Mouse (Mus musculus): Measurements from ENCODE around the gene Traf3ip3.

Traf3ip3 gene

DNA sequence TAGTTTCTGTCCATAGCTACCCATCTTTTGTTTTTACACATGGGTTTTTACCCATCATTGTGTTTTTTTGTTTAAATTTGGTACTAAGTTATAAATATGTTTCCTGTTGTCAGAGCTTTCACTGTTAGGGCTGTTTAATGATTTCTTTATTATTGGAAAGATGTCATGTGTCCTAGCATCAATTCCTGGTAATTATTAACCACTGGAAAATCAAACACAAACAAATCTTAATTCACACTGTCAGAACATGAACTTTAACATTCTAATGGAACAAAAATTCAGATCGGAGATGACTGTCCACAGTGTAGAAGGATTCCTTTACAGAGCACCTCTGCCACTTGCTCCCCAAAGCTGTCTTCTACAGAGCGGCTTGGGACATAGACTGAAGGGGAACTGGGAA is 3.9 kb upstream of the Traf3ip3 start:
- DNase-seq = no peak

DNA sequence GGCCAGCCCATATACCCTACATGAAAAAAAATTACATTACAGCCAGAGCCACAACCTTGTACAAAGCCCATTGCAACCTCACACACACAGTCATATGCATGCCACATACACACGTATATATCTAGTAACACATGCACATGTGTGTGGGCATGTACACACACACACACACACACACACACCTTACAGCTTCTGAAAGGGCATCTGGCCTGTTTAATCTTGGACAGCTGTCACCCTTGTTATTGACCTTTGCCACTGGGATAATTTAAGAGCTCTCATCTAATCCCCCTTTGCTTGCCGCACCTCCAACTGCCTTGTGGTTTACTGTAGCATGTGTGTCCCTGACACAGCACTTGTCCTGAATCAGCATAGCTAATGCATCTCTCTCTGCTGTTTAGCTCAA is 2.3 kb upstream of the Traf3ip3 start:
- peak; percentile 30 for DNase-seq

DNA sequence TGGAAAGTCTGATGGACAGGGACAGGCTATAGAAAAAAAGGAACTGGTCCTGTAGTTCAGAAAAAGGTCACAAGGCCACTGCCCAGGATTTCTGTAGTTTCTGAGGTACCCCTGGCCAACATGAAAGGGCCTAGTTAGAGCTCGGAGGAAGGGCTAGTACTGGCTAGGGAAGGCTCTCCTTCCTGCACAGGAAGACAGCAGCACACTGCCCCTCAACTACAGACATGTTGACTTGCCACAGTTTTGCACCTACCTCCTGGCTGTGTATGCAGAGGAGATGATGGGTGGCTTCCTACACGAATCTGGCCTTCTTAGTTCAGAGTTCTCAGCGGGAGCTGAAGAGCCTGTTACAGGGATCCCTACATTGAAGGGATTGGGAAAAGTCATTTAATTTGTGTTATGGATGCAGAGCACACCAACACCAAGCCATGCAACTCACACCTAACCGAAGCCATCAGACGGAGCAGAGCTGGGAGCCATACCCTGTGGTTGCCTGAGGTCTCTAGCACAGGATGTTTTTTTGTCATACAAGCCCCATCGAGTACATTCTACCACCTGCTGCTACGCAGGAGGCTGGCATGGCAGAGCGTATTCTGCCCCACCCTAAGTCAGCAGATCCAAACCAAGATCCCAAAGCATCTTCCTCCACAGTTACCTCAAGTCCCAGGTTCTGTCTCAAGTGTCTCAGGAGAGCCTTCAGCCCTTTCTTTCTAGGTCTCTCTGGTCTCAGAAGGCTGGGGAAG is 692 bp downstream of the Traf3ip3 start:
- no peak for DNase-seq

DNA sequence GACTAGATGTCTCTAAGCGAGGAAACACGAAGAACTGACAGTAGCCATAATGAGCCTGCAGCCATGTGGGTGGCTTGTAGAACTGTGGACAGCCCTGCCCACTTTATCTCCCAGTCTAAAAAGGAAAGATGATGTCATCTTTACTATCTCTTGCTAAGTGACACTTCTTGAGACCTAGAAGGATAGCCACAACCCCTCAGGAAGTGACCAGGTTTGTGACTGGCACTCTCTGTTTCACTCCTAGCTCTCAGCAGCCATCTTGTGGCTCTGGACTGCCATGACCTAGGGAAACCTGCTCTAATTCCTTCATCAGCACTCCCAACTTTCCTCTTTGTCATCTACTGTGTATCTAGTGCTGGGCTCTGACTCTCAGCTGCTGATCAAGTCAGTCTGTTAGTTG is 3.2 kb downstream of the Traf3ip3 start:
- no peak for DNase-seq

DNA sequence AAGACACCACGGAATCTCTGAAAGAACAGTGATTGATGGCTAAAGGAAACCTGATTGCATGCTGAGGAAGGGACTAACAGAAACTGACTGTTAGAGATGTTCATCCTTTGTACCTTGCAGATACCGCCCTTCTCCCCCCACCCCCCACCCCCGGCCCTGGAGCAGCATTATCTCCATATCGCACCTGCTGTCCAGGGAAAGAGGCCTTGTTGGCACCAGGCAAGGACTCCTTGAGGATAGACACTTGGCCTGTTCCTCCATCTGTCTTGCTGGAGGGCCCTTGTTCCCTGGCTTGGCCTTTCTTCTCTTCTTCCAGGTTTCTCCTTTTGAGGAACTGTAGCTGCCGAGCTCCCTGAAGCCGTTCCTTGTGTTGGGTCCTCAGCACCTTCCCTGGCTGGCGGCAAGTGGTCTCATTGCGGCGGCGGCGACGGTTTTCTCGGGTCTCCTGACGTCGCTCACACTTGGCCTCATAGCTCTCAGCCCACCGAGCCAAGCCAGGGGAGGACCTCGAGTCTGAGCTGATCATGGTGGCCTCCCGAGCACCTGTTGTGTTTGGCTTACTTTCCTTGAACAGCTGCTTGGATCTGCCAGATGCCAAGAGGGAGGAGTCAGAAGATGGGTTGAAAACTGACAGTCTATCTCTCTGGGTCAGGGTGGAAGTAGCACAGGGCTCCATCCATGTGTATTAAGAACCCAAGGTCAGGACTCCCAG is 3.9 kb downstream of the Traf3ip3 start:
- no peak for DNase-seq

DNA sequence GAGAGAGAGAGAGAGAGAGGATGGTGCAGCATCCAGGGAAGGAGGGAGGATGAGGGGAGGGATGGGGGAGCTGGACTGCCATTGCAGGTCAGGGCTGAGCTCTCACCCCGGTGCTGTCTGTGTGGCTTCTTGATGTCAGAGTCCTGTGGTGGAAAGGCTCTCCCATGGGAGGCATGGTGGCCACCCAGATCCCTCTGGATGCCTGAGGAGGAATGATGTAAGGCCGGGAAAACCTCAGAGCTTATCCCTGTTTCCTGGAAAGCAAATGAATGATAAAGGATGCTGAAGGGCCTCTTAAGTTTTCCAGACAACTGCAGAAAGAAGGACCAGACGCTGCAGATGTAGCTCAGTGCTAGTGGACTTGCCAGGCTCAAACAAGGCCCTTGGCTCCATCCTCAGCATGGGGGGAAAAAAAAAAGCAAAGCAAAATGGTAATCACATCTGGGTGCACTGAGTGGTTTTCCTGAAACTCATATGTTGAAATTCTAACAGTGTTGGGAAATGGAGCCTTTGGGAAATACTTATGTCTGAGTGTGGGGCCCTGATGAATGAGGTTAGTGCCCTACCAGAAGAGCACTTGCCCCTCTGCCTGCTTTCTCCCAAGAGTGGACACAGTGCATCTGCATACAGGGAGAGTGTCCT is 6.2 kb downstream of the Traf3ip3 start:
- no peak for DNase-seq

DNA sequence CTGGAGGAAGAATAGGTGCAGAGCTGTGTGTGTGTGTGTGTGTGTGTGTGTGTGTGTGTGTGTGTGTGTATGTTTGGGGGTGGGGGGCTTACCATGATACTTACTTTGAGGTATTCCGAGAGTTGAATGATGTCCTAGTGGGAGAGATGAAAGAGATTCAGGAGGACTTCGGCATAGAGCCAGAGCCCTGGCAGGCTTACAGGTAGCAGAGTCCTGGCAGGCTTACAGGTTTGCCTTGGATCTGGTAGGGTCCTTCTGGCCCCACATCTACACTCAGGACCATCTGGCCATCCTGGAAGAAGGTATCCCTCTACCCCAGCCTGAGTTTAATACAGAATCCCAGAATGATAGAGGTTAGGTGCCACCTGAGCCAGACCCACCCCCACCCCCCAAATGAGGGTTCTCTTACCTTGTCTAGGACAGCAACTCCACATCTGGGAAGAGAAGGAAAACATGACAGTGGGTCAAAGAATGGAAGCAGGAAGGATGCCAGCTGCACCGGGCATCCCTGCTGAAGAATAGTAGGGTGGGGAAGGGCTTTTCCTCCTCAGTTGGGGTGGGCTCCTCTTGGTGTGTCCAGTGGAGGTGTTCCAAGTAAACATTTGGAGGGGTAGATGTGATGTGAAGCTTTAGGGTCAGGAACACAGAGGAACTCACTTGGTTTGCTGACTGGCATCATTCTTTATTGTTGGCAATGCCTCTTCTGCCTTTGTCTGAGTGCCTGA is 6.9 kb downstream of the Traf3ip3 start:
- DNase-seq = no peak

DNA sequence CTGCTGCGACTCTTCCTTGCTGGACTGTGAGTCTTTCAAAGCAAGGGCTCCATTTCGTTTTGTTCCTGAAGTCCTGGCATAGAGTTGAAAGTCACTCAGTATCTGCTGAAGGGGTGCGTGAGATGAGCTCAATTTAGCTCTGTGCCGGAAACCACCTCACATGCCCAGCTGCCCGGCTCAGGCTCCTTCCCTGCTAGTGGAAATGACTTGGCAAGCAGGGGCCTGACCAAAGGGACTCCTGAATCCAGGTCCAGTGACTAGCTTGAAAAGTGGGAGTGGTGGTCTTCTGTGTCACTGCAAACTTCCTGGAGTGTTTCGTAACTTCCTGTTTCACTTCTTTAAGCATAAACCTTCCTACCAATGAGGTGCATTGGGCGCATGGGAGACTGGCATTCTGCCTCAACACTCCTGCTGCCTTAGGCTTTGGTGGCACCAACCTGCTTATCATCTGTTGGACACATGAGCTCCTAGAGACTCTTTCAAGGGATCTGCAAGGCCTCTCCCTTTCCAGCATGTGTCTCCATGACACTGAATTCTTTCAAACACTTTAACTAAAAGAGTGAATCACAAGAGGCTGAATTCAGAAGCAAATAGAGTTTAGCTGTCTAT is 9.7 kb downstream of the Traf3ip3 start:
- DNase-seq = no peak

DNA sequence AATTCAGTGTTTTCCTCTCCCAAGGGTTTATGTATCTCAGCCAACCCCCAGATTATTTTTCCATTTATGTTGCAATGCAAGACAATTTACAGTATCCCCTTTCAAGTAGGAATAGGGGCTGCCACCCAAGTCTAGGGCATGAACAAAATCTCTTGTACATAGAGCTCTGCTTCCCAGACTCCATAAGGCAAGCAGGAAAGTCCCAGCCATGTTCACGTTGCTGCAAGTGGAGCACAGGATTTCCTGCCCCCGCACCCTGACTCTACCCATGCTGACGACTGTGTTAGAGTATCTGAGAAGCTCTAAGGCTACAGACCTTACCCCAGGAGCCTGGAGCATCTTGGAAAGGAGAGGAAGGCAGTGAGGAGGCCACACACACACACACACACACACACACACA is 11.7 kb downstream of the Traf3ip3 start:
- no peak for DNase-seq

DNA sequence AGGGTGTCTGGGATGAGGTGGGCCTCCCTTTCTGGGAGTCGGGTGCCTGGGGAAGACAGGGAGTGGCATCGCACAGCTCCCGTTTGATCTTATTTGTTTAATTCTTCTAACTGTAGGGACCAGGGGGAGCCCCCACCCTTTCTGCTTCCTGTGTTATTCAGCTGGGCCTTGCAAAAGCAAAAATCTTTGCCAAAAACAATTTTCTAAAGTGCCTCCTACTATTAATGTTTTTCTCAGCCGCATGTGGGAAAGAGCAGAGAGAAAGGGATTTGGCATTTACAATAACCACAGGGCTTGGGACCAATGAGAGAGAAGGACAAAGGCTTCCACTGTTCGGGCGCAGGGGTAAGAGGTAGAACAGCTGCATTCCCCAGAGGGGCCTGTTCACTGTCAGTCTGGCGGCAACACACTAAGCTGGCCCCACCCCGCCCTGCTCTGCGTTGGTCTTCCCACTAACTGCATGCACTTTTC is 12.3 kb downstream of the Traf3ip3 start:
- DNase-seq = peak; percentile 35

DNA sequence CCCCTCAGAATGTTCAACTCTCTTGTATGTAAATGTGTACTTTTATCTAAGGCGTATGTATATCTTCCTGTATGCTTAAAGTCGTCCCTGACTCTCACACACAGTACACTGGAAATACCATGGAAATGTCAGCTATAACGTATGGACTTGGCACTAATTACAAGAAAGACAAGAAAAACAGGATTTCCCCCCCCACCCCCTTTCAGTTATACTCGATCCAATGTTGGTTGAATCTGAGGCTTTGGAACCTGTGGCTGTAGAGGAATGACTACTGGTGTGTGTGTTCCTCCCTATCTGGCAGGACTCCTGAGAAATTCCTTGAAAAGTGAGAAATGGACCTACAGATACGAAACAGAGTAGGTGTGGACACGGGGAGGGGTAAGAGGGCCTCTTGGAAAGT is 13.2 kb downstream of the Traf3ip3 start:
- no peak for DNase-seq

DNA sequence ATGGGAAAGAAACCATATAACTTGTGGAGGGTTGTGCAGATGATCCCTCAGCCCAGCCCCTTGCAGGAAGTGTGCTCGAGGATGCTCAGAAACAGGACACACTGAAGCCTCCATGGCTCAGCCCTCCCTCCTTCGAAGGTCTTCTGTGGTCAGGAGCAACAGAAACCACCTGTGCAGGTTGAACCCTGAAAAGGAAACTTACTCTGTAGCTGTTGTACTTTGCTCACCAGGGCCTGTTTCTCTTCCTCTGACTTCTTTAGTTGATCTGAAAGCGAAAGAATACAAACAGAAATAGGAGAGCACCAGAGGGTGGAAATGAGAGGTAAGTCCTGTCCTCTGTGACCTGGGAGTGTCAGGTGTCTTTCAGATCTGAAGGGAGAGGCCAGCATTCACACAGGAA is 20.4 kb downstream of the Traf3ip3 start:
- no peak for DNase-seq

DNA sequence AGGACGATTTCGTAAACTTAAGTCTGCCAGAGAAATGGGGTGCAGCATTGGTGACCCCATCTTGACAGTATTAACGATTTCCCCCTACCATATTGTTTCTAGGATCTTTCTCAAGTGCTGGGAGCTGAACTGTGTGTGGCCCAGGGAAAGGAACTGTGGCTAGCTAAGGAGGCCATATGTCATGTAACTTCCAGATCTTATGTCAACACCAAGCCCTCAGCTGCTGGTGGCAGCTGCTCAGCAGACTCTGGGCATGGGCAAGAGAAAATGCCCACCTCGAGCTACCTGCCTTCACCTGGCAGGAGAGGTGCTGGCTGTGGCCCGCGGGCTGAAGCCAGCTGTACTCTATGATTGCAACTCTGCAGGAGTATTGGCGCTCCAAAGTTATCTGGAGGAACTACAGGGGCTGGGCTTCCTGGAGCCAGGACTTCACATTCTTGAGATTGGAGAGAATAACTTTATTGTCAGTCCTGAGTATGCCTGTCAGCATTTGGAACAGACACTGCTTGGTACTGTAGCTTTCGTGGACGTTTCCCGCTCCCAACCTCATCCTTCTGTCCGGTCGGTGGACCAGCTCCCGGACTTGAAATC is 27.3 kb downstream of the Traf3ip3 start:
- DNase-seq = no peak

DNA sequence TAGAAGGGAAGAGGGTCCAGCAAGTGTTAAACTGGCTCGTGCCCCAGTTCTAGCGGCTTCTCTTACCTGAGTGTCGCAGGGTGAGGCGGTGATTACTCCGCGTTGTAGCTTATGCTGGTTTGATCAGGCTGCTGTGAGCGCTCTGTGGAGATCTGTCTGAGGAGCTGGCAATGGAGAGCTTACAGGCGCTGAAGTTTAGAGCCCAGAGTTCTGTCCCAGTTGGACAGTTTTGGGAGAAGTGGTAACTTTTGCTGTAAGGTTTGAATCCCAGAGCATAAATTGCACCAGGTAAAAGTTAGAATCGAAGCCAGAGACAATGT is 27.7 kb downstream of the Traf3ip3 start:
- DNase-seq = no peak

DNA sequence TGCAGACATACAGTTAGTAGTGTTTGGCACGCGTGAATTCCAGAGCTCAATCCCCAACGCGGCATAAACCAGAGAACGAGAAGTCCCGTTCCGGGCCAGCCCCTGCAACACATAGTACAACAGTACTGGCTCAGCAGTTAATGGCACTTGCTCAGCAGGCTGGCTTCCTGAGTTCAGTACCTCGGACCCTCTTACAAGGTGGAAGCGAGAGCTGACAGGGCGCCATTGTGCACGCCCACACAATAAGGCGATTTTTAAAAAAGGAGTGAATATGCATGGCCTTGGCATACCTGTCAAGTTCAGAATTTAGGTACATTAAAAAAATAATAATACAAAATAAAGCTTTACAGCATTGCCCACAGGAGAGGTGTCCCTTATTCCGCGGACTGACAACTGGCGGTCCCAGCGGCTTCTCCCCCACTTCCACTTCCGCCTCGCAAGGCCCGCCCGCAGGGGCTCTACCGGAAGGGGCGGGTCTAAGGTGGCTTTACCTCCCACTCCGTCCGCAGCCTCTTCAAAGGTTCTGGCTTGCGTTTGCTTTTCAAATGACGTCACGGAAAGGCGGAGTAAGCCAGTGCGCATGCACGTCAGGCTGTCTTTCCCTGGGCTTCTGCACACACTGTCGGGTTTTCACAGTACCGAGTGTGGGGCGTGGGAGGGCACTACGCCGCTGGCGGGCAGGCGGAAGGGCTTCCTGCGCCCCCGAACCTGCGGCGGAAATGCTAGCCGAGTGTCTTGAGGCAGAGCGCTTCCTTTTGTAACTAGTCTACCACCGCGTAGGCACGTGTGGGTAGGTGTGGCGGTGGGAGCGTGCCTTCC is 28.3 kb downstream of the Traf3ip3 start:
- peak; percentile 99 for DNase-seq

DNA sequence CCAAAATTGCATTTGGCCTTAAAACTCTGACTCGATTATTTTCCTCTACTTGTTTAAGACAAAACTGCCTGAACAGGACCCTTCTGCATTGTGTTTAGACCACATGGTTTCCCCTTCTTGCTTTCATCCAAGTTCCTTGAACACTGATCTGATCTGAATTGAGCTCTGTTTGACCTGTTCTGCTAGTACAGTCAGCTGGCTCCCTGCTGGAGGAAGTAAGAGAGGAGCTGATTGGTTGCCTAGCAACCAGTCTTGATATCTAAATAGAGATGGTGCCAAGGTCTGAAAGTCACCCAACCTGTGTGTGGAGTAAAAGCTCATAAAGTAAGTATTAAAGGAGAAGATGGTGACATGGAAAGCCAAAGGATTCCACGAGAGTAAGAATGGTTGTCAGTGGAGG is 31.6 kb downstream of the Traf3ip3 start:
- no peak for DNase-seq

DNA sequence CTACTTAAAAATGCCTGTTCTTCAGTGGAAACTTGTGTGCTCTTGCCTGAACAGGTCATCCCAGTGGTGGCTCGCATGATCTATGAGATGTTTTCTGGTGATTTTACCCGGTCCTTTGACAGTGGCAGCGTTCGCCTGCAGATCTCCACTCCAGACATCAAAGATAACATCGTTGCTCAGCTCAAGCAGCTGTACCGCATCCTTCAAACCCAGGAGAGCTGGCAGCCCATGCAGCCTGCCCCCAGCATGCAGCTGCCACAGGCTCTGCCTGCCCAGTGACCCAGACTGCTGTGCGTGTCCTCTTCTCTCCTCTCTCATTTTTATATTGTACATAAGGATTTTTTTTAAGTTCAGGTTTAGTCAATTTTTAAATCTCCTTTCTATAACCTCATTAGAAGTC is 32.3 kb downstream of the Traf3ip3 start:
- no peak for DNase-seq

DNA sequence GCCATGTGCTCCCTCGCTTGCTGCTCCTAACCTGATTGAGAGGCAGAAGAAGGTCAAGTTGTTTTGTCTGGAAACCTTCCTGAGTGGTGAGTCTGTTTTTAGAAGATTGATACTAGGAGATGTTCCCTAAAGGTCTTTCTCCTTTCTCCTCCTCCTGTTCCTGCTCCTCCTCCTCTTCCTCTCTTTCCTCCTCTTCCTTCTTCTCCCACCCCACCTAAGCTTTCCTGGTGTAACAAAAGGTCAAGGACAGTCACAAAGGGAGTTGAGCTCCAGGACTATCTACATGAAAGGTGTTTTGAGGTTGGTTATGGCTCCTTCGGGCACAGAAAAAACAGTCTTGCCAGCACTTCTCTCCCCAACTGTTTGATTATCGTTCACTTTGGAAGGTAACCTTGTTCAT is 33.8 kb downstream of the Traf3ip3 start, which contains the start of gene A130010J15Rik:
Gene A130010J15Rik, plus strand, starts transcription at position 301 of the 400 bp plus-strand sequence.
- DNase-seq = no peak

DNA sequence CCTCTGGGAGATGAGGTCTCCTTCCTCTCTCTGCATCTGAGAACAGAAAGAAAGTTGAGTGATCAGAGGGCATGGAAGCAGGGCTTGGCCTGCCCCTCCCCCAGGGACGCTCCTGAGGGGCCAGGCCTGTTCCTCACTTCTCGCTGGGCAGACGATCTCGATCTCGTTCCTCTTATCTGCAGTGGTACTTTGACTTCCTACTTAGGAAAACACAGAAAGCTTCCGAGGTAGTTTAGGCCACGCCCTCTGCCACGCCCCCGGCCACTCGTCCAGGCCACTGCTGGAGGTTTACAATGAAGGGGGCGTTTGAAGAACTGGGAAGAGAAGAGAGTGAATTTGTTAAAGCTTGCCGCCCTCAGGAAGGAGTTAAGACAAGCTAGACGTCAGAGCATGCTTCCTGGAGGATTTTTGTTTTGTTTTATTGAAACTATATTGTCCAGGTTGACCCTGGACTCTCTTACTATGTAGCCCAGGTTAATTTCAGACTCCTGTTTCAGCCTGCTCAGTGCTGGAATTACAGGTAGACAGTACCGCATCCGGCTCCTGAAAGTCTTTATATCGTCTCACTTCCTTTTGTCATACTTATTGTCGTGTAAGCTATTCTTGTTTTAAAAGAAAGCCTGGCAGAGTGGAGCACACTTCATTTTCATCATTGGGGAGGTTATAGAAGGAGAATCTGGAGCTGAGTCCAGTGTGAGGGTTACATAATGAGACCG is 41.0 kb downstream of the Traf3ip3 start:
- peak; percentile 62 for DNase-seq

DNA sequence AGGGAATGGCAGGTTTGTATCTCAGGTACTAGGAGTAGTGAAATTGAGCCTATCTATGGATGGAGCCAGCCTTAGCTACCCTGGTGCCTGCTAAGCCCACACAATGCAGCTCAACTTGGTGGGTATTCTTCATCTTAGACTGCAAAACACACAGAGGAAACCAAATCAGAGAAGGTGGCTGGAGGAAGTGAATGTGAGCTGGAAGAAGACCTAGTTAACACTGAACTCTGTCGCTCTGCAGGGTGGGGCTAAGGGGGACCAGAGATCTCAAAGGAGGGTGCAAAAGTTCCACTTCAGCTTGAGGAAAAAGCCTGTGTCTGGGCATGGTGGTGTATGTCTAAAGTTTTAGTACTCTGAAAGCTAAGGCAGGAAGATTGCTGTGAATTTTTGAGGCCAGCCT is 41.9 kb downstream of the Traf3ip3 start:
- DNase-seq = no peak

DNA sequence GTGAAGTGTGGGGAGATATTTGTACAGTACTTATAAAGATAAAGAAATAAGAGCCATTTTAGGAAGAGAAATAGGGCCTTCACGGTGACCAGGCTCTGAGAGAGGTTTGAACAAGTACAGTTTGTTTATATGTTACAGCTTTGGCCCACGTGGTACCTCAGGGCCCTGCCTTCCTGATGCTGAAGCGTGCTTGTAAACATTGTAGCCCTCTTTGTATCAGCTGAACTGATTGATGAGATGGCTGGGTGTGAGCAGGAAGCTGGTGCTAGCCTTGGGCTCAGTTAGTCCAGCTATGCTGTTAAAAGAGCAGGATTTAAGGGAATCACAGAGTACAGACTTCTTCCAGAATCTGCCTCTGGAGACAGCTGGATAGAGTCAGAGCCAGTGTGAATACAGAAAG is 42.3 kb downstream of the Traf3ip3 start:
- no peak for DNase-seq

All from retina, postnatal 1 day (tissue).